In the genomic region with DNA sequence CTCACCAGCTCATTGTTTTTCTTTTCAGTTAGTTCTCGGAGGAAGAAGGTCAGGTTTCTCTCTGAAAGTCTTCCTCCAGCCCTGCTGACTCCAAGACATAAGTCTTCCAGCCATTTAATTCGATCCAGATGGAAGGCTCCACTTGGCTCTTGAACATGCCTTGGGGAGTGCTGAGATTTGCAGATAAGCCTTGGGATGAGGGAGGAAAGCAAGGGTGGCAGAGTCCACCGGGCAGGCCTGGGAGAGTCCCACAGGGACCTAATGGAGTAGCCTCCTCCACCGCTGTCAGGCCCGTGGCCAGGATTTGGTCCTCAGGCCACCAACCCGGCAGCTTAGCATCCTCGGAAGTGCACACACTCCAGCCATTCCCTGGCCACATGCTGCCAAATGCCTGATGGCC, we compare ENCODE assay signal across 15 mouse cellular contexts. TPM values are rescaled to one million over a fixed set of nuclear protein-coding genes. Genes with fewer than 3 reads are reported as not detected.
DNase-seq lines count a peak whose midpoint lies in the region; ATAC-seq and TF ChIP-seq lines count a peak whose summit lies in the region.
"Had no signal": no experiment of that assay in that cellular context is flagged by ENCODE, and none has a peak within 500 bp of the region (broad histone marks: within the 10 kb centered on the region; RNA-seq: fewer than 3 reads in every experiment).

No protein-coding gene starts in this region.

- H3K4me3 ChIP-seq in hindbrain, embryonic 12.5 days = no peak overlapping the region
- H3K4me3 ChIP-seq in hindbrain, embryonic 16.5 days (ENCODE audit: low read length) = no peak overlapping the region
- no peak overlapping the region for H3K4me3 ChIP-seq in embryonic facial prominence, embryonic 11.5 days (ENCODE audit: low read depth, low read length)
- H3K4me3 ChIP-seq in limb, embryonic 10.5 days = peak overlapping the region; percentile 24
- no peak overlapping the region for H3K4me3 ChIP-seq in cerebellum, adult 2 months (replicated peaks; ENCODE audit: insufficient read depth, low read depth, low read length)
- H3K4me3 ChIP-seq: forebrain, embryonic 13.5 days; myocyte had no signal

- H3K27me3 ChIP-seq in hindbrain, embryonic 12.5 days = peaks cover 6% of the 10 kb centered on the region
- no peaks in the 10 kb centered on the region for H3K27me3 ChIP-seq in hindbrain, embryonic 16.5 days (replicated peaks; ENCODE audit: control insufficient read depth, insufficient read depth, low read length)
- H3K27me3 ChIP-seq in embryonic facial prominence, embryonic 11.5 days (ENCODE audit: control insufficient read depth, insufficient read depth, low read length) = no peaks in the 10 kb centered on the region
- H3K27me3 ChIP-seq in limb, embryonic 10.5 days (ENCODE audit: low read depth, poor library complexity, severe bottlenecking) = peaks cover 9% of the 10 kb centered on the region
- no peaks in the 10 kb centered on the region for H3K27me3 ChIP-seq in cerebellum, adult 2 months (ENCODE audit: control insufficient read depth, insufficient read depth, low read length)

- peak; percentile 17 for DNase-seq in MN1 (ENCODE audit: low spot score)
- peak; percentile 80 for DNase-seq in embryonic facial prominence, embryonic 11.5 days (ENCODE audit: low spot score)
- peak; percentile 47 for DNase-seq in limb, embryonic 10.5 days (ENCODE audit: low spot score)
- DNase-seq in layer of hippocampus, postnatal 14 days (ENCODE audit: low spot score in 2 of 2) = no peak
- DNase-seq in spleen, postnatal 4 days (ENCODE audit: low spot score in 2 of 2) = no peak
- no peak for DNase-seq in cerebellum, adult 2 months
- DNase-seq: cerebellum, postnatal 36 days; heart, adult 18-20 months; kidney, adult 8-10 months; thymus, adult 2 months had no signal

- 64% methylated on average over 7 of the region's 7 CpGs for WGBS in hindbrain, embryonic 12.5 days
- WGBS in hindbrain, embryonic 16.5 days = 81% methylated on average over 7 of the region's 7 CpGs
- WGBS in embryonic facial prominence, embryonic 11.5 days = 36% methylated on average over 7 of the region's 7 CpGs
- 45% methylated on average over 7 of the region's 7 CpGs for WGBS in limb, embryonic 10.5 days
- 39% methylated on average over 7 of the region's 7 CpGs for WGBS in cerebellum, adult 2 months

- no peak overlapping the region for H3K4me2 ChIP-seq in hindbrain, embryonic 12.5 days (replicated peaks)
- H3K4me2 ChIP-seq in hindbrain, embryonic 16.5 days (ENCODE audit: low read length) = no peak overlapping the region
- H3K4me2 ChIP-seq in embryonic facial prominence, embryonic 11.5 days (ENCODE audit: low read depth, low read length) = peak overlapping the region; percentile 10; the same call in 1 of the 2 replicates
- H3K4me2 ChIP-seq: forebrain, embryonic 13.5 days had no signal

- 0 out of 2 replicates have a peak overlapping the region, but pooled peaks have one; percentile 24 for H3K27ac ChIP-seq in hindbrain, embryonic 12.5 days
- H3K27ac ChIP-seq in hindbrain, embryonic 16.5 days (ENCODE audit: low read depth, low read length) = no peak overlapping the region
- H3K27ac ChIP-seq in embryonic facial prominence, embryonic 11.5 days (replicated peaks; ENCODE audit: low read depth, low read length) = peak overlapping the region; percentile 56; the same call in 1 of the 2 replicates
- peak overlapping the region; percentile 79 for H3K27ac ChIP-seq in limb, embryonic 10.5 days
- no peak overlapping the region for H3K27ac ChIP-seq in cerebellum, adult 2 months (ENCODE audit: insufficient read depth, low read length)
- H3K27ac ChIP-seq: forebrain, embryonic 13.5 days; macrophage had no signal

- H3K36me3 ChIP-seq in hindbrain, embryonic 12.5 days = no peaks in the 10 kb centered on the region
- H3K36me3 ChIP-seq in hindbrain, embryonic 16.5 days (ENCODE audit: control insufficient read depth, insufficient read depth, low read length) = no peaks in the 10 kb centered on the region
- H3K36me3 ChIP-seq in embryonic facial prominence, embryonic 11.5 days (replicated peaks; ENCODE audit: control insufficient read depth, insufficient read depth, low read depth, low read length) = no peaks in the 10 kb centered on the region
- H3K36me3 ChIP-seq in limb, embryonic 10.5 days = no peaks in the 10 kb centered on the region

- no peak overlapping the region for H3K9ac ChIP-seq in hindbrain, embryonic 12.5 days
- no peak overlapping the region for H3K9ac ChIP-seq in hindbrain, embryonic 16.5 days (ENCODE audit: low read depth, low read length)
- no peak overlapping the region for H3K9ac ChIP-seq in embryonic facial prominence, embryonic 11.5 days (replicated peaks; ENCODE audit: low read length)
- H3K9ac ChIP-seq: forebrain, embryonic 13.5 days had no signal

- H3K4me1 ChIP-seq in hindbrain, embryonic 12.5 days = peaks cover 14% of the 10 kb centered on the region; the same call in 1 of the 2 replicates
- H3K4me1 ChIP-seq in hindbrain, embryonic 16.5 days (ENCODE audit: control insufficient read depth, insufficient read depth, low read depth, low read length) = no peaks in the 10 kb centered on the region; the same call in 1 of the 2 replicates
- H3K4me1 ChIP-seq in embryonic facial prominence, embryonic 11.5 days (ENCODE audit: control insufficient read depth, insufficient read depth, low read length) = no peaks in the 10 kb centered on the region; the same call in 1 of the 2 replicates
- H3K4me1 ChIP-seq in limb, embryonic 10.5 days = peaks cover 27% of the 10 kb centered on the region
- H3K4me1 ChIP-seq in cerebellum, adult 2 months (ENCODE audit: control insufficient read depth, insufficient read depth, low read length) = no peaks in the 10 kb centered on the region

- TF ChIP-seq POLR2A in cerebellum, adult 2 months (IDR thresholded peaks at IDR 0.05; ENCODE audit: borderline replicate concordance, insufficient read depth, low read length) = no peak

- no peak for ATAC-seq in hindbrain, embryonic 12.5 days (ENCODE audit: low FRiP score)
- ATAC-seq in hindbrain, embryonic 16.5 days = no peak
- no peak; the same call in 1 of the 2 replicates for ATAC-seq in embryonic facial prominence, embryonic 11.5 days (replicated peaks; ENCODE audit: insufficient number of reproducible peaks, low FRiP score, low TSS enrichment, low read depth)
- ATAC-seq: forebrain, embryonic 13.5 days had no signal

- TF ChIP-seq CTCF in cerebellum, adult 2 months (IDR thresholded peaks at IDR 0.05; ENCODE audit: borderline replicate concordance, insufficient read depth, low read depth, low read length) = no peak

- H3K9me3 ChIP-seq in hindbrain, embryonic 12.5 days (replicated peaks) = no peaks in the 10 kb centered on the region; the same call in 1 of the 2 replicates
- no peaks in the 10 kb centered on the region for H3K9me3 ChIP-seq in hindbrain, embryonic 16.5 days (ENCODE audit: control insufficient read depth, low read length)
- H3K9me3 ChIP-seq in embryonic facial prominence, embryonic 11.5 days (replicated peaks; ENCODE audit: control insufficient read depth, low read length) = no peaks in the 10 kb centered on the region
- H3K9me3 ChIP-seq in limb, embryonic 10.5 days (replicated peaks) = no peaks in the 10 kb centered on the region
- H3K9me3 ChIP-seq: forebrain, embryonic 13.5 days had no signal

RNA-seq across cellular contexts. Expression of a gene that starts 27.8 kb away (rescaled TPM):
- polyA plus RNA-seq in hindbrain, embryonic 12.5 days (2016; fragmentation: Nextera tagmentation; extraction: Ambion mirVana) = 25.1 and 31.5 TPM in 2 replicates
- polyA plus RNA-seq in hindbrain, embryonic 16.5 days (2015; fragmentation: Nextera tagmentation; extraction: Ambion mirVana) = 10.1 and 17.2 TPM in 2 replicates
- polyA plus RNA-seq in embryonic facial prominence, embryonic 11.5 days (2014; fragmentation: Nextera tagmentation; extraction: Ambion mirVana) = 23.6 and 24.5 TPM in 2 replicates
- polyA plus RNA-seq in limb, embryonic 10.5 days (2016; fragmentation: Nextera tagmentation; extraction: Ambion mirVana) = 9.9 and 17.0 TPM in 2 replicates
- 10 to 100 TPM; 60.4 to 63.5 TPM for total RNA-seq in layer of hippocampus, postnatal 14 days (2021)
- 67.3 and 71.4 TPM in 2 replicates for polyA plus RNA-seq in cerebellum, adult 2 months (2012; rRNA removed)

RNA-seq across cellular contexts. Expression of a gene that starts 45.3 kb away (rescaled TPM):
- polyA plus RNA-seq in hindbrain, embryonic 12.5 days (2016; fragmentation: Nextera tagmentation; extraction: Ambion mirVana) = 6.2 and 6.9 TPM in 2 replicates
- 3.1 and 4.0 TPM in 2 replicates for polyA plus RNA-seq in hindbrain, embryonic 16.5 days (2015; fragmentation: Nextera tagmentation; extraction: Ambion mirVana)
- 7.1 and 9.1 TPM in 2 replicates for polyA plus RNA-seq in embryonic facial prominence, embryonic 11.5 days (2014; fragmentation: Nextera tagmentation; extraction: Ambion mirVana)
- 3.7 and 6.4 TPM in 2 replicates for polyA plus RNA-seq in limb, embryonic 10.5 days (2016; fragmentation: Nextera tagmentation; extraction: Ambion mirVana)
- 10 to 100 TPM; 35.6 to 44.5 TPM for total RNA-seq in layer of hippocampus, postnatal 14 days (2021)
- polyA plus RNA-seq in cerebellum, adult 2 months (2012; rRNA removed) = 12.3 and 12.9 TPM in 2 replicates

Comparison
In these comparisons a context has a peak if more than half of its experiments do, and no peak if none do; other contexts are left out.
1. H3K27ac ChIP-seq: peak in hindbrain, embryonic 12.5 days (single experiment), embryonic facial prominence, embryonic 11.5 days (single experiment) and limb, embryonic 10.5 days (single experiment); none in hindbrain, embryonic 16.5 days (single experiment) and cerebellum, adult 2 months (single experiment).
2. DNase-seq: peak in MN1 (single experiment), embryonic facial prominence, embryonic 11.5 days (single experiment) and limb, embryonic 10.5 days (single experiment); none in layer of hippocampus, postnatal 14 days (0 of 2), spleen, postnatal 4 days (0 of 2) and cerebellum, adult 2 months (0 of 2).